Mouse (Mus musculus) liver, embryonic 11.5 days (tissue): ENCODE measurements at regions not wholly inside any gene's neighbourhood (a gene's known extent, or its start where the extent isn't known, plus 50 kb on each side); places are given as distances from the start of the nearest gene placed in this dataset.

Experiments used
- ATAC-seq: fragments of 200-750 bp; cut with Nextera tagmentation; replicated peaks from 2 replicates; pipeline ENCODE4 v1.8.0; 2017; ENCODE audit warnings: moderate number of reproducible peaks, mild to moderate bottlenecking, moderate TSS enrichment, moderate library complexity; ENCODE audit not compliant: low FRiP score
- DNase-seq: peaks from one replicate; pipeline ENCODE4 v3.0.0-alpha.2; 2017; ENCODE audit warnings: low spot score
- H3K27ac ChIP-seq: fragments of 300-500 bp; sonication (generic); 2 replicates; pipeline ENCODE4 v1.5.1; 2014; ENCODE audit warnings: mild to moderate bottlenecking, low read depth, low read length, control low read depth
- H3K27me3 ChIP-seq: fragments of 300-500 bp; sonication (generic); replicated peaks from 2 replicates; pipeline ENCODE4 v1.6.1; 2014; ENCODE audit warnings: low read length, mixed read lengths; ENCODE audit not compliant: control insufficient read depth, insufficient read depth
- H3K36me3 ChIP-seq: fragments of 300-500 bp; sonication (generic); 2 replicates; pipeline ENCODE4 v1.6.1; 2014; ENCODE audit warnings: mild to moderate bottlenecking, low read length, moderate library complexity, mixed read lengths; ENCODE audit not compliant: control insufficient read depth, insufficient read depth
- H3K4me1 ChIP-seq: fragments of 300-500 bp; sonication (generic); replicated peaks from 2 replicates; pipeline ENCODE4 v1.6.1; 2014; ENCODE audit warnings: low read length, mixed read lengths; ENCODE audit not compliant: control insufficient read depth, insufficient read depth
- H3K4me2 ChIP-seq: fragments of 300-500 bp; sonication (generic); 2 replicates; pipeline ENCODE4 v1.6.1; 2014; ENCODE audit warnings: mild to moderate bottlenecking, control low read depth, moderate library complexity
- H3K4me3 ChIP-seq: fragments of 300-500 bp; sonication (generic); 2 replicates; pipeline ENCODE4 v1.5.1; 2014; ENCODE audit warnings: low read depth, low read length, control low read depth
- H3K9ac ChIP-seq: fragments of 300-500 bp; sonication (generic); 2 replicates; pipeline ENCODE4 v1.6.1; 2014; ENCODE audit warnings: low read depth, low read length, control low read depth
- H3K9me3 ChIP-seq: fragments of 300-500 bp; sonication (generic); 2 replicates; pipeline ENCODE4 v1.6.1; 2016; ENCODE audit warnings: low read length, inconsistent platforms, mixed read lengths; ENCODE audit not compliant: control insufficient read depth
- WGBS: fragments of 180-500 bp; shearing (Covaris S2); extraction: QIAGEN DNeasy Blood & Tissue Kit; methylation state at CpG from one replicate; pipeline ENCODE4 v1.1.7; 2014; 5-methylcytosine and 5-hydroxymethylcytosine counted together

GRCm38 (mm10) chr15:62862574-62862973, 982.4 kb downstream of the Gsdmc2 start:
- no peaks in the 10 kb centered on the region for H3K27me3 ChIP-seq
- no peak overlapping the region for H3K9ac ChIP-seq
- no peak overlapping the region for H3K4me2 ChIP-seq
- DNase-seq, result no peak
- H3K4me1 ChIP-seq, result no peaks in the 10 kb centered on the region
- no peaks in the 10 kb centered on the region for H3K9me3 ChIP-seq
- 82% methylated on average over 1 of the region's 1 CpGs for WGBS
- no peak for ATAC-seq
- no peaks in the 10 kb centered on the region for H3K36me3 ChIP-seq
- H3K27ac ChIP-seq, result no peak overlapping the region
- H3K4me3 ChIP-seq, result no peak overlapping the region

GRCm38 (mm10) chr15:62861422-62861821, 983.6 kb downstream of the Gsdmc2 start:
- Histone ChIP-seq H3K9ac (no peak overlapping the region), H3K27me3 (no peaks in the 10 kb centered on the region), H3K9me3 (no peaks in the 10 kb centered on the region), H3K4me2 (no peak overlapping the region), H3K27ac (no peak overlapping the region), H3K36me3 (no peaks in the 10 kb centered on the region), H3K4me1 (no peaks in the 10 kb centered on the region), H3K4me3 (no peak overlapping the region)
- ATAC-seq, result no peak
- no peak for DNase-seq

GRCm38 (mm10) chr15:62849326-62849725, 995.7 kb downstream of the Gsdmc2 start:
- H3K4me1 ChIP-seq, result no peaks in the 10 kb centered on the region
- DNase-seq (no peak), ATAC-seq (no peak)
- no peaks in the 10 kb centered on the region for H3K9me3 ChIP-seq
- H3K9ac ChIP-seq, result no peak overlapping the region
- H3K27me3 ChIP-seq, result no peaks in the 10 kb centered on the region
- H3K4me2 ChIP-seq, result no peak overlapping the region
- no peak overlapping the region for H3K4me3 ChIP-seq
- no peaks in the 10 kb centered on the region for H3K36me3 ChIP-seq
- no peak overlapping the region for H3K27ac ChIP-seq

DNA sequence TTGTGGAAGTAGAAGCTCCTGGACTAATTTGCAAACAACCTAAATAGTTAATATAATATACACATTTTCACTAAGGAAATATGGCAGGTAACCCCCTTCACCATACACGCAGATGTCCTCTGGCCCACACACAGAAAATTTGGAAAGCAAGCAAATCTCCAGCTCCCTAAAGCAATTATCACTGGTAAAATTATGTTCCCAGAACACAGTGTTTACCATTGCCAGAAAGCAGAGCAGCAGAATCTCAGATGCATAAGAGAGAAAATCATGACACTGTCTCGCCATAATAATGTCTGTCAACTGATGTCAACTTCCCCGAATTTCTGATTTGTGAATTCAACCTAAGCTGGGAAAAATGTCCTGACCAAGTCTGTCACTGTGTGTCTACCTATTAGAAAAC, 999.1 kb downstream of the Gsdmc2 start:
- no peaks in the 10 kb centered on the region for H3K27me3 ChIP-seq
- H3K27ac ChIP-seq, result no peak overlapping the region
- no peaks in the 10 kb centered on the region for H3K9me3 ChIP-seq
- 78% methylated on average over 3 of the region's 3 CpGs for WGBS
- DNase-seq (no peak), ATAC-seq (no peak)
- no peaks in the 10 kb centered on the region for H3K4me1 ChIP-seq
- no peak overlapping the region for H3K4me3 ChIP-seq
- no peak overlapping the region for H3K9ac ChIP-seq
- no peak overlapping the region for H3K4me2 ChIP-seq
- H3K36me3 ChIP-seq, result no peaks in the 10 kb centered on the region

DNA sequence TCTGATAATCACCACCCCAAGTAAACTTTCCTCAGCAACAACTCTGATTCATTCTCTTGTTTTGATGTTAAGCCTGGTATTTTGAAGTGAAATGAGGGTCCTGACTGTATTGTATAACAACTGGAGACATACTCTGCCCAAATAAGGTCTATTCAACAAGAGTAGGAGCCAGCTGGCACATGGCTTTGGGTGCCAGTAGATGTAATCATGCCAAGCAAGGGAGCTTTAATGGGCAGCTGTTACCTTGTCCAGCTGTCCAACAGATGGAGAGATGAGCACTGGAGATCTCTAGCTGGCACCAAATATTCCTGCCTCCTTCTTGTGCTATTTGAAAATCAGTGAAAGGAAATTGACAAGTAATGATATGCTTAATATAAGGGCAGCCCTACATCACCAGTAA, 1019.4 kb downstream of the Gsdmc2 start:
- no peak for DNase-seq
- H3K4me1 ChIP-seq, result no peaks in the 10 kb centered on the region
- H3K4me2 ChIP-seq, result no peak overlapping the region
- H3K9ac ChIP-seq, result no peak overlapping the region
- H3K27ac ChIP-seq, result no peak overlapping the region
- ATAC-seq, result no peak
- no peaks in the 10 kb centered on the region for H3K27me3 ChIP-seq
- no peaks in the 10 kb centered on the region for H3K36me3 ChIP-seq
- H3K4me3 ChIP-seq, result no peak overlapping the region
- H3K9me3 ChIP-seq, result no peaks in the 10 kb centered on the region

GRCm38 (mm10) chr15:62823861-62824518, 1021.0 kb downstream of the Gsdmc2 start:
- Histone ChIP-seq H3K27ac (no peak overlapping the region), H3K4me3 (no peak overlapping the region), H3K4me2 (no peak overlapping the region), H3K9me3 (no peaks in the 10 kb centered on the region), H3K9ac (no peak overlapping the region), H3K27me3 (no peaks in the 10 kb centered on the region), H3K4me1 (no peaks in the 10 kb centered on the region), H3K36me3 (no peaks in the 10 kb centered on the region)
- DNase-seq, result no peak
- no peak for ATAC-seq
- WGBS, result 26% methylated on average over 1 of the region's 1 CpGs

- Histone ChIP-seq H3K4me3 (no peak overlapping the region), H3K36me3 (no peaks in the 10 kb centered on the region), H3K9me3 (no peaks in the 10 kb centered on the region), H3K27ac (no peak overlapping the region), H3K4me2 (no peak overlapping the region), H3K27me3 (no peaks in the 10 kb centered on the region), H3K9ac (no peak overlapping the region), H3K4me1 (no peaks in the 10 kb centered on the region)
- no peak for DNase-seq
- no peak for ATAC-seq
Measured at GRCm38 (mm10) chr15:62822305-62822704, 1022.7 kb downstream of the Gsdmc2 start.

DNA sequence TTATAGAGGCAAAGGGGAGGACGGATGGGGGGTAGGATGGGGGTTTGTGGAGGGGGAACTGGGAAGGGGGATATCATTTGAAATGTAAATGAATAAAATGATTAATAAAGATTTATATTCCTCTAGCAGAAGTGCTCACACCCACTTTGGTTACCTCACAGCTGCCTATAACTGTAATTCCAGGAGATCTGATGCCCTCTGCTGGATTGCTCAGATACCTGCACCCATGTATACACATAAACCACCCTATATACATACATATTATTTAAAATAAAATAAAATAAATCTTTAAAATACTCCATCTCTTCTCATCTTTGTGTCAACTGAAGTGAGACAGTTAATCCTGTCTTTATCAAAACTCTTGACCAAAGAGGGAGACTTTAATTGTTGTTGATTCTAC, 1031.9 kb downstream of the Gsdmc2 start:
- H3K4me3 ChIP-seq, result no peak overlapping the region
- H3K27ac ChIP-seq, result no peak overlapping the region
- DNase-seq, result no peak
- H3K9me3 ChIP-seq, result no peaks in the 10 kb centered on the region
- WGBS, result 88% methylated on average over 1 of the region's 1 CpGs
- no peak for ATAC-seq
- no peak overlapping the region for H3K4me2 ChIP-seq
- H3K36me3 ChIP-seq, result no peaks in the 10 kb centered on the region
- H3K9ac ChIP-seq, result no peak overlapping the region
- H3K4me1 ChIP-seq, result no peaks in the 10 kb centered on the region
- H3K27me3 ChIP-seq, result no peaks in the 10 kb centered on the region

DNA sequence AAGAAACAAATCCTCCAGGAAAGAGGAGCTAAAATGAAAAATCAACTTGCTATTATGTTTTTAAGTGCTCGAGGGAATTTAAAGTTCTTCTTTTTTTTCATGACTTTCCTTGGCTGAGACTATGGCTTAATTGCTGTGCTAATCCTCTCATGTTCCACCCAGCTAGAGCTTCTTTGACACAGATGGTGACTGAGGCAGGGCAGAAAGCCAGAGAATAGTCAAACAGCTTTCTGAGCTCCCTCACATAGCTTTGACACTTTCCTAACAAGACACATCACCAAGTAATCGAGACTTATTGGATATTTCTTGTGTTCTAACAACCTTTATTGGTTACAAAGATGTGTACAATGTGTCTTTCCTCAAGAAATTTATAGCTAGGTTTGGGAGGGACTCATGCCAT, 1033.0 kb downstream of the Gsdmc2 start:
- Histone ChIP-seq H3K36me3 (no peaks in the 10 kb centered on the region), H3K9ac (no peak overlapping the region), H3K4me1 (no peaks in the 10 kb centered on the region), H3K27ac (no peak overlapping the region), H3K4me3 (no peak overlapping the region), H3K4me2 (no peak overlapping the region), H3K9me3 (no peaks in the 10 kb centered on the region), H3K27me3 (no peaks in the 10 kb centered on the region)
- DNase-seq (no peak), ATAC-seq (no peak)
- WGBS, result 72% methylated on average over 2 of the region's 2 CpGs
